ENCODE assay signal across 8 mouse cellular contexts in the genomic region with DNA sequence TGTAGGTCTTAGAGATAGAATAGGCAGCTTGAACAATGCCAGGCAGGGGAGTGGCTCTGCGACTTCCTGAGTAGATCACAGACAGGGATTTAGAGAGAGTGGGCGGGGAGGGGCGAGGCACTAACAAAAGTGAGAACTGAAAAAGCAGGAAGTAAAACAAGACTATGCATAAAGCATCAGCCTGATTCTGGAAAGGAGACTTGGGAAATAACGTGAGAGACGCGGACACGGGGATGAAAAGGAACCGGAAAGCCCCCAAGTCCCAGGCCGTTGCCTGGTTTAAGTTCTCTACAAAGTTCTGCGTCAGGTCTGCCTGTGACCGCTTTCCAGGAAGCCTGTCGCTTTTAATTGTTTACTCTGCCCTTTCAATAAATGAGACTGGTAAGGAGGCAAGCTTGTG.
DNase-seq lines count a peak whose midpoint lies in the region; ATAC-seq and TF ChIP-seq lines count a peak whose summit lies in the region.

No protein-coding gene starts in this region.

- 17% methylated on average over 12 of the region's 12 CpGs for WGBS in forebrain, embryonic 10.5 days
- 22% methylated on average over 12 of the region's 12 CpGs for WGBS in hindbrain, embryonic 11.5 days
- 21% methylated on average over 12 of the region's 12 CpGs for WGBS in limb, embryonic 14.5 days
- 6% methylated on average over 12 of the region's 12 CpGs for WGBS in midbrain, embryonic 15.5 days

- H3K4me3 ChIP-seq in forebrain, embryonic 10.5 days = peak overlapping the region; percentile 40
- no peak overlapping the region for H3K4me3 ChIP-seq in hindbrain, embryonic 11.5 days (ENCODE audit: low read depth, low read length)
- no peak overlapping the region for H3K4me3 ChIP-seq in limb, embryonic 14.5 days (replicated peaks; ENCODE audit: low read length)
- peak overlapping the region; percentile 12 for H3K4me3 ChIP-seq in midbrain, embryonic 15.5 days

- no peak for ATAC-seq in hindbrain, embryonic 11.5 days (ENCODE audit: low FRiP score)
- no peak for ATAC-seq in limb, embryonic 14.5 days (ENCODE audit: low FRiP score, low read depth)
- no peak for ATAC-seq in midbrain, embryonic 15.5 days (replicated peaks)
- ATAC-seq in erythroblast, adult 5-6 weeks (replicated peaks; ENCODE audit: low FRiP score, poor library complexity, severe bottlenecking) = no peak

- H3K27ac ChIP-seq in forebrain, embryonic 10.5 days = peak overlapping the region; percentile 76
- H3K27ac ChIP-seq in hindbrain, embryonic 11.5 days (ENCODE audit: low read depth, low read length) = no peak overlapping the region
- no peak overlapping the region for H3K27ac ChIP-seq in limb, embryonic 14.5 days (replicated peaks; ENCODE audit: low read depth, low read length)
- no peak overlapping the region for H3K27ac ChIP-seq in midbrain, embryonic 15.5 days

- H3K9ac ChIP-seq in hindbrain, embryonic 11.5 days (ENCODE audit: low read depth, low read length) = no peak overlapping the region
- H3K9ac ChIP-seq in limb, embryonic 14.5 days (ENCODE audit: low read depth, low read length, severe bottlenecking) = 0 out of 2 replicates have a peak overlapping the region, but pooled peaks have one; percentile 3
- H3K9ac ChIP-seq in midbrain, embryonic 15.5 days = no peak overlapping the region

- no peak for TF ChIP-seq POLR2A in limb, embryonic 14.5 days (IDR thresholded peaks at IDR 0.05; ENCODE audit: borderline replicate concordance, extremely low read depth, insufficient read depth, insufficient read length)

- H3K4me2 ChIP-seq in hindbrain, embryonic 11.5 days (replicated peaks; ENCODE audit: low read depth, low read length) = peak overlapping the region; percentile 1; the same call in 1 of the 2 replicates
- H3K4me2 ChIP-seq in limb, embryonic 14.5 days (replicated peaks; ENCODE audit: low read depth, low read length, severe bottlenecking) = peak overlapping the region; percentile 20; the same call in 1 of the 2 replicates
- peak overlapping the region; percentile 41 for H3K4me2 ChIP-seq in midbrain, embryonic 15.5 days

- no peaks in the 10 kb centered on the region for H3K27me3 ChIP-seq in forebrain, embryonic 10.5 days (ENCODE audit: poor library complexity, severe bottlenecking)
- H3K27me3 ChIP-seq in hindbrain, embryonic 11.5 days (ENCODE audit: control insufficient read depth, insufficient read depth, low read length) = no peaks in the 10 kb centered on the region
- H3K27me3 ChIP-seq in limb, embryonic 14.5 days (ENCODE audit: control insufficient read depth, insufficient read depth, low read length) = no peaks in the 10 kb centered on the region
- no peaks in the 10 kb centered on the region for H3K27me3 ChIP-seq in midbrain, embryonic 15.5 days (replicated peaks)

- no peaks in the 10 kb centered on the region for H3K9me3 ChIP-seq in forebrain, embryonic 10.5 days
- H3K9me3 ChIP-seq in hindbrain, embryonic 11.5 days (ENCODE audit: control insufficient read depth, low read length) = no peaks in the 10 kb centered on the region
- H3K9me3 ChIP-seq in limb, embryonic 14.5 days (ENCODE audit: control insufficient read depth, low read length) = no peaks in the 10 kb centered on the region
- no peaks in the 10 kb centered on the region for H3K9me3 ChIP-seq in midbrain, embryonic 15.5 days

- no peaks in the 10 kb centered on the region for H3K36me3 ChIP-seq in forebrain, embryonic 10.5 days (replicated peaks)
- H3K36me3 ChIP-seq in hindbrain, embryonic 11.5 days (ENCODE audit: control insufficient read depth, insufficient read depth, low read length) = no peaks in the 10 kb centered on the region
- H3K36me3 ChIP-seq in limb, embryonic 14.5 days (ENCODE audit: control insufficient read depth, insufficient read depth, low read length) = no peaks in the 10 kb centered on the region
- no peaks in the 10 kb centered on the region for H3K36me3 ChIP-seq in midbrain, embryonic 15.5 days (replicated peaks)

- peaks cover 15% of the 10 kb centered on the region for H3K4me1 ChIP-seq in forebrain, embryonic 10.5 days
- H3K4me1 ChIP-seq in hindbrain, embryonic 11.5 days (replicated peaks; ENCODE audit: control insufficient read depth, insufficient read depth, low read length) = no peaks in the 10 kb centered on the region
- H3K4me1 ChIP-seq in limb, embryonic 14.5 days (ENCODE audit: control insufficient read depth, insufficient read depth, low read length) = no peaks in the 10 kb centered on the region
- peaks cover 7% of the 10 kb centered on the region for H3K4me1 ChIP-seq in midbrain, embryonic 15.5 days

- peak; percentile 18 for DNase-seq in gastrocnemius, adult 18-20 months (ENCODE audit: low spot score)
- DNase-seq in gastrocnemius, postnatal 10 days = no peak
- peak; percentile 25 for DNase-seq in forebrain, embryonic 10.5 days (ENCODE audit: extremely low spot score, low spot score)
- peak; percentile 19 for DNase-seq in hindbrain, embryonic 11.5 days (ENCODE audit: low spot score)
- peak; percentile 4 for DNase-seq in limb, embryonic 14.5 days (ENCODE audit: low spot score)
- peak; percentile 78 for DNase-seq in thymus, postnatal 0 days (ENCODE audit: low spot score)

Comparison
In these comparisons a context has a peak if more than half of its experiments do, and no peak if none do; other contexts are left out.
1. H3K4me3 ChIP-seq: peak in forebrain, embryonic 10.5 days (single experiment) and midbrain, embryonic 15.5 days (single experiment); none in hindbrain, embryonic 11.5 days (single experiment) and limb, embryonic 14.5 days (single experiment).
2. Peak in every context shown above with its lines, with median percentiles within 50 percentile points of each other: H3K4me2 ChIP-seq.